Mouse (Mus musculus): Measurements from ENCODE around the gene Nop9. TPM values are rescaled to one million over a fixed set of nuclear protein-coding genes. Genes with fewer than 3 reads are reported as not detected.
A peak's percentile ranks its signal among the peaks of the same experiment; 100 is the strongest.

Gene Nop9
- 10 to 100 TPM in 2 of 4 experiments, 1 to 10 TPM in 2; 9.4 to 14.8 (median 10.1) TPM for total RNA-seq (2022)

DNA sequence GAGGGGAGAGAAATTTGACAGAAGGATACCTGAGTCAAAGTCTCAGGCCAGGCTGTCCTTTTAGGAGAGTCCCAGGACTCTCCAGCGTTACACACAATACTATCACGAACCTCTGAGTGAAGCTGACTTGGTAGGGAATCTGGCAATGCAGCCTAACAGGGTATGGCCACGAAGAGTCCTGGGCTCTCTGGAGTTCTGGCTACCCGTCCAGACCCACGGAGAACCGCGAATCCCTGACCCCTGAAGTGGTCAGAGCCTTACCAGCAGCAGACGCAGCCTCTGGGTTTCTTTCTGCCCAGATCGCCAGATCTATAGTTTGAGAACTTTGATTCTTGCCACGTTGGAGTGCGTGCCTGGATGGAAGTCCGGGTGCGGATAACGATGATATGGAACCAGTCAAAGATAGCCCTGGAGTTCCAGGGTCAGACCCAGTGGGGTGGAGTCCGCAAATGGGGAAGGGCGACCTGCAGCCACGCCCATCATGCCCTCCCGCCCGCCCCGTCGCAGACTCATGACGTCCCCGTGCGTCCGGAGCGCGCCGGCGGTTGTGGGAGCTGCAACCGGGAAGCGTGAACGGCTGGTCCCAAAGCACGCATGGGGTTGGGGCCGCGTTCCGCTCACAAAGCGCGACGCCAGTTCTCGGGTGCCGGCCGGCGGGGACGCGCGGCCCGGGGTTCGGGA is at the start of gene Nop9, which contains the start of gene Dhrs1:
Gene Nop9 (plus strand): TSS at position 514 of the 681 bp plus-strand sequence.
Gene Dhrs1 (minus strand): TSS at position 511 of the 681 bp plus-strand sequence.
- peak; percentile 74 to 75 for DNase-seq (ENCODE audit: low spot score in 2 of 2)

GRCm38 (mm10) chr14:55697226-55697625 is 48.3 kb upstream of the Nop9 start:
- DNase-seq (ENCODE audit: low spot score in 2 of 2), result no peak

DNA sequence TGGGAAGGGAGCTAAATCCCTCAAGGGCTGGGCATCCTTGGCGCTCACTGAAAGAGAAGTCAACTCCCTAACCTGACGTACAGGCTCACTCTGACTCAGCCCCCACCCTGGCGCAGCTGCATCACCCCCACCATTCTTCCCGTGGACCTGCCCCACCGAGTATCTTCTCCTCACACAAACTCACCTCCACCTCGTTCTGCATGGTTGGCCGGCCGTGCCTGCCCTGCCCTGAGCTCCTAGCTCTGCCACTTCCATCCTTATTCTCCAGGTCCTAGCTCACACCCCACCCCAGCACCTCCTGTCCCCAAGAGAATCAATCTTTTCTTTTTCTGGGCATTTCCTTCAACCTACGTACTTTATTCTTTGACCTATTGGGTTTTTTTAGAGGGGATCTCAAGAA is 44.4 kb upstream of the Nop9 start:
- DNase-seq (ENCODE audit: low spot score in 2 of 2), result no peak

GRCm38 (mm10) chr14:55702761-55703160 is 42.7 kb upstream of the Nop9 start:
- DNase-seq (ENCODE audit: low spot score in 2 of 2), result no peak

DNA sequence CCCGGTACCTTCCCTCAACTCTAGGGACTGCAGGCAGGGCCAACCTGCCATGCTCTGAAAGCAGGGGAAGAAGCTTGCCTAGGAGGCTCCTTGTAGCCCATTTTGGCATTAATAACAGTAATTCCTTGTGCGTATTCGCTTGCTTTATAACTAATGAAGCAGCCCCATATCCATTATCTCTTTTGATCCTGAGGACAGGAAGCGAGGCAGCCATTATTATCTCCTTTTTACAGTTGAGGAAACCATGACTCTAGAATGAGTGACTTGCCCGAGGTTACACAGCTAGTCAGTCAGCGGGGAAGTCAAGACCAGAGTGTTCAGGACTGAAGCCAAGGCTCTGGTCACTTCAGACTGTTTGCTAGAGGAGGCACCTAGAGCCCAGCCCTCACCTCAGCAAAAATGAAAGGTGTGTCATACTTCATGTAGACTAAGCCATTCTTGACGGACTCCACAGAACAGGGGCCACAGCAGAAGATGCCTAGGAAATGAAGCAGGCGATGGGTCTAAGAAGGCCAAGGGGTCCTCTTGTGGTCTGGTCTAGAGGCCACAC is 39.4 kb upstream of the Nop9 start:
- no peak for DNase-seq (ENCODE audit: low spot score in 2 of 2)

DNA sequence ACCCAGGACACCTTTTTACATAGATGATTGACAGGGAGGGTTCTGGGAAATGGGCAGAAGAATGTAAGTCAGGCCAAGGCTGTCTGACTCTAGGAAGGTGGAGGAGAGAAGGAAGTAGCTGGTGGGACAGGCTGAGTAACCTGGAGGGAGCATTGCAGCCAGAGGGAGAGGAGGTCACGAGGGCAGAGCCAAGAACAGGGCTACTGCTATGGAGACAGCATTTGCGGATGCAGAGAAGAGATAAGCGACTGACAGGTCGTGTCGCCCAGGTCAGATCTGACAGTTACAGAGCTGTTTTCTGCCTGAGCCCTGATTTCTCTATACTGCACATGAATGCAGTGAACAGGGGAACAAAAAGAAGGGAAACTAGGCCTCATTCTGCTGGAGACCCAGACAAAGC is 38.1 kb upstream of the Nop9 start:
- no peak for DNase-seq (ENCODE audit: low spot score in 2 of 2)

DNA sequence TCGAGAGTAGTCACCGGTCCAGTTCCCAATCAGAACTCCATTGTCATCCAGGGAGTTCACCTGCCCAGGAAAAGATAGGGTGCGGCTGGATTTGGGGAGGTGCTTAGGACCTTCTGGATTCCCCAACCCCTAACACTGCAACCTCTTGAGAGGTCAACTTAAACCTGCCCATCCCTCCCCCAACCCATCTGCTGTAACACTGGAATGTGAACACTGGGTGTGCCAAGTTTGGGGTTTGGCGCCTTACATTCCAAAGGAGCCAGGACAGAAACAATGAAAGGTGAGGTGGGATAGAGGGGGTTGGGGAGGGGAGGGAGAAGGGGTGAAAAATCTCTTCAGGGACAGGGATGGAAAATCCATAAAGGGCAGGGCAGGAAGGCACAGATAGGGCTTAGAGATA is 36.0 kb upstream of the Nop9 start:
- DNase-seq (ENCODE audit: low spot score in 2 of 2), result no peak

GRCm38 (mm10) chr14:55711786-55712185 is 33.7 kb upstream of the Nop9 start:
- no peak for DNase-seq (ENCODE audit: low spot score in 2 of 2)

DNA sequence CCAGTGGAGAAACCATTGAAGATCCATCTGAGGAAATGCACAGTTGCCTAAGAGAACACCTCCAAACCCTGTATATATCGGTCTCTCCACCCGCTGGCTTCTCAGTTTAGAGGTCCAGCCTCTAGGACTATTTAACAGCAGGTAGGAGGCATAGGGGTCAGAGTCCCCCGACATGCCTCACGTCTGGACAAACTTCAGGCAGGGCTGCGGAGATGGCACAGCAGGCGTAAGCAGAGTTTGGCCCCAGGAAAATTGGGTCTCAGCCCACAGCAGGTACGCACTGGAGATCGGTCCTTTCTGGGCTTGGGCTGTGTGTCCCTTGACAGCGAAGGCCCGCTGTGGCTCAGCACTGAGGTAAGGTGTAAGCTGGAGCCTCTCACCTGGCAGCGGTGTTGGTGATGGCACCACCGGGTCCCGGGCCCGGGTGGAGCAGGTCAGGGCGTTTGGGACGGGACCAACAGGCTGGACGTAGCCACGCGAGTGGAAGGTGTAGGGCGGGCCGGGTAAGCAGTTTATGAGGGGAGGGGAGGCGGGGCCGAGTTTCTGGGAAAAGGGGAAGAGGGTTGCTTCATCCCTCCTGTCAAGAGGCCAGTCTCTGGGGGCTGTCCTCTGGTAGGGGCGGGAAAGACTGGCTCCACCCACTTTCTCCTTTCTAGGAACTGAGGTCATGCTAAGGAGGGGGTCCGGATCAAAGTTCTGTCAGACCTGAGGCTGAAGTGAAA is 32.3 kb upstream of the Nop9 start:
- no peak for DNase-seq (ENCODE audit: low spot score in 2 of 2)

- DNase-seq (ENCODE audit: low spot score in 2 of 2), result no peak
Measured at GRCm38 (mm10) chr14:55713729-55714122, 31.8 kb upstream of the Nop9 start, which contains the start of gene Tgm1. Tgm1 (minus strand) TSS chr14:55713926.

GRCm38 (mm10) chr14:55714893-55715292 is 30.6 kb upstream of the Nop9 start:
- DNase-seq (ENCODE audit: low spot score in 2 of 2), result no peak

GRCm38 (mm10) chr14:55716271-55716670 is 29.2 kb upstream of the Nop9 start:
- DNase-seq (ENCODE audit: low spot score in 2 of 2), result no peak

DNA sequence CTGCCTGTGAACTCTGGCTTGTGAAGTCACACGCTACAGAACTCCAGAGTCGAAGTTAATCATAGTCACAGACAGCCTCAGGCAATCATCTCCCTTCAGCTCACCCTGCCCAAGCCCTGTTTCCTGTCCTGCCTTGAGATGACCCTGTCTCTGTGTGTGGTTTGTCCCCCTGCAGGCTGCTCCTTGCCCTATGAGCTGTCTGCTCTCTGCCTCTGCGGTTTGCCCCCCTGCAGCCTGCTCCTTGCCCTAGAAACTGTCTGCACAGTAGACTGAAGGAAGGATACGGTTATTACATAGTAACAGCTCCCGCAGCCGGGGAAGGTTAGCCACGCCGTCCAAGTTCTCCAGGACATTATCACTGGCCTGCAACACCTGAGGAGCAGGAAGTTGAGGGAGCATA is 28.6 kb upstream of the Nop9 start:
- no peak for DNase-seq (ENCODE audit: low spot score in 2 of 2)

- DNase-seq (ENCODE audit: low spot score in 2 of 2), result no peak
Measured at GRCm38 (mm10) chr14:55719737-55720136, 25.8 kb upstream of the Nop9 start.

- DNase-seq (ENCODE audit: low spot score in 2 of 2), result no peak
Measured at GRCm38 (mm10) chr14:55720666-55721065, 24.8 kb upstream of the Nop9 start.

DNA sequence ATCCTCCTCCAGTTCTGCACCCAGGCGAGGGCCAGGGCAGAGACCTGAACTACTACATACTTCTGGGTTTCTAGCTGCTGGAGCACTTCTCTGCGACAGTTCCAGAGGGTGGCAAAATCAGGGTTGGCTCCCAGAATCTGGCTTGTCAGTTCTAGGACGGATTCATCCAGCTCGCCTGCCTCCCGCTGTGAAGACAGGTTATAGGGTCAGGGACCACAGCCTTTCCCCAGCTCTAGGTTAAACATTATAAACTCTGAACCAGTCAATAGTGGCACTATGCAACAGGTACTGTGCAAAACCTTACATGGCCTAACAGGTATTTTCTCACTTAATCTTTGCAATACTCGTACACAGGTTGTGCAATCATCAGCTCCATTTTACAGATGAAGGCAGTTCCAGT is 24.4 kb upstream of the Nop9 start:
- no peak for DNase-seq (ENCODE audit: low spot score in 2 of 2)

- peak; percentile 87 to 91 for DNase-seq (ENCODE audit: low spot score in 2 of 2)
Measured at GRCm38 (mm10) chr14:55721700-55722437, 23.6 kb upstream of the Nop9 start, which contains the start of gene Rabggta. Rabggta (minus strand) TSS chr14:55722263.

- DNase-seq (ENCODE audit: low spot score in 2 of 2), result no peak
Measured at GRCm38 (mm10) chr14:55722438-55722945, 23.0 kb upstream of the Nop9 start.

- no peak for DNase-seq (ENCODE audit: low spot score in 2 of 2)
Measured at GRCm38 (mm10) chr14:55723433-55723832, 22.1 kb upstream of the Nop9 start.

GRCm38 (mm10) chr14:55724411-55724871 is 21.1 kb upstream of the Nop9 start:
- peak in 1 of 2 experiments; percentile 5 for DNase-seq (ENCODE audit: low spot score in 2 of 2)

DNA sequence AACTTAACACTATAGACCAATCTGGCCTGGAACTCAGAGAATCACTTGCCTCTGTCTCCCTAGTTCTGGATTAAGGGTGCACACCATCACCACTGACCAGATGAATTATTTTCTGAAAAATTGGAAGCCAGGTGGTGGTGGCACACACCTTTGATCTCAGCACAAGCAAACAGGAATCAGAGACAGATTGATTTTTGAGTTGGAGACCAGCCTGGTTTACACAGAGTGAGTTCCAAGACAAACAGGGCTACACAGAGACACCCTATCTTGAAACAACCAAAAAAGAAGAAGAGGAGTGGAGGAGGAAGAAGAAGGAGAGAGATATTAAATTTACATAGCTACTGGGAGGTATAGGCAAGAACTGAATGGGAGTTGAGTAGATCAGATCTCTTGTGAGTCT is 19.2 kb upstream of the Nop9 start:
- no peak for DNase-seq (ENCODE audit: low spot score in 2 of 2)
